Mouse (Mus musculus): ENCODE data around the gene Gpr3. TPM values are rescaled to one million over a fixed set of nuclear protein-coding genes. Genes with fewer than 3 reads are reported as not detected.
A peak's percentile ranks its signal among the peaks of the same experiment; 100 is the strongest.

The Gpr3 gene
- polyA plus RNA-seq, 1 experiment from 2014 or later: 2.5 TPM

DNA sequence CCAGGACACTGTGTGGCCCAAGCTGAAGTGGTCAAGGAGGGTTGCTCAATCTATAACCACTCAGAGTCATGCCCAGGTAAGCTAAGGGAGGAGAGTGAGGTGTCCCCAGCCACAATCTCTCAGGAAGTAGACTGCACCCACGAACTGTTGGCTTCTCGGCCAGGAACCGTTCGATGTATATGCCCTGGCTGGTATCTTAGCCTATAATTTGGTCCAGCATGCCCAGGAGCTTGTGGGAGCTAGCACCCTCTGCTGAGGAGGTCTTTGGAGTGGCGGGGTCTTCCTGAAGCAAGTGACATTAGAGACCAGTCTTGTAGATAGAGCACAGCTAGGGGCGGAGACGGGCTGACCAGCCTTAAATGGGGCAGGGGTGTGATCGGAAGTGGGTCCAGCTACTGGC lies 9.4 kb upstream of the Gpr3 start:
- H3K4me3 ChIP-seq (ENCODE audit: low read depth, low read length): no peak overlapping the region
- H3K27me3 ChIP-seq (ENCODE audit: control insufficient read depth, insufficient read depth, low read length): 0 out of 2 replicates have a peak, but pooled peaks cover 9% of the 10 kb centered on the region
- no peak overlapping the region for H3K9ac ChIP-seq (replicated peaks; ENCODE audit: low read depth, low read length)
- no peaks in the 10 kb centered on the region for H3K4me1 ChIP-seq (ENCODE audit: control insufficient read depth, insufficient read depth, low read length)
- no peak overlapping the region for H3K27ac ChIP-seq (ENCODE audit: low read depth, low read length)
- H3K4me2 ChIP-seq (ENCODE audit: low read depth, low read length): no peak overlapping the region
- 82% methylated on average over 8 of the region's 8 CpGs for WGBS
- H3K36me3 ChIP-seq (ENCODE audit: control insufficient read depth, insufficient read depth, low read length): no peaks in the 10 kb centered on the region
- no peak for ATAC-seq (ENCODE audit: low read depth)
- H3K9me3 ChIP-seq (ENCODE audit: control insufficient read depth, low read length): no peaks in the 10 kb centered on the region

DNA sequence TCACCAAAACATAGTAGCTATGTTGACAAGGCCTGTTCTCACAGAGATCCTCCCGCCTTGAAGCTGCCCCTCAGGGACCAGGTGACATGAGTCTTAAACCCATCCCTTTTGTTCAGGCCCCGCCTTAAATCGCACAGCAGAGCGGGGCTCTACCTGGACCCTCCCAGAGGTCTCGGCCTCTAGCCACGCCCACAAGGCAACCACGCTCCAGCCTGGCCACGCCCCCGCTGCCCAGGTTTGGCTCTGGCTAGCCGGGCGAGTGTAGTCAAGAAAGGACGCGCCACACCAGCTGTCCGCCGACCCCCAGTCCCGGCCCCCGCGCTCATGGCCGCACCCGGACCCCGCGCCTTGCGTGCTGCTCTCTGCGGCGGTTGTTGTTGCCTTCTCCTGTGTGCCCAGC lies 8.3 kb upstream of the Gpr3 start:
- H3K27ac ChIP-seq (ENCODE audit: low read depth, low read length): no peak overlapping the region
- no peaks in the 10 kb centered on the region for H3K36me3 ChIP-seq (ENCODE audit: control insufficient read depth, insufficient read depth, low read length)
- peak overlapping the region; percentile 24 for H3K4me3 ChIP-seq (ENCODE audit: low read depth, low read length)
- peak overlapping the region; percentile 44 for H3K4me2 ChIP-seq (ENCODE audit: low read depth, low read length)
- peak overlapping the region; percentile 34 for H3K9ac ChIP-seq (replicated peaks; ENCODE audit: low read depth, low read length)
- 2% methylated on average over 25 of the region's 25 CpGs for WGBS
- H3K4me1 ChIP-seq (ENCODE audit: control insufficient read depth, insufficient read depth, low read length): no peaks in the 10 kb centered on the region
- H3K27me3 ChIP-seq (ENCODE audit: control insufficient read depth, insufficient read depth, low read length): 0 out of 2 replicates have a peak, but pooled peaks cover 9% of the 10 kb centered on the region
- no peaks in the 10 kb centered on the region for H3K9me3 ChIP-seq (ENCODE audit: control insufficient read depth, low read length)
- ATAC-seq (ENCODE audit: low read depth): no peak

DNA sequence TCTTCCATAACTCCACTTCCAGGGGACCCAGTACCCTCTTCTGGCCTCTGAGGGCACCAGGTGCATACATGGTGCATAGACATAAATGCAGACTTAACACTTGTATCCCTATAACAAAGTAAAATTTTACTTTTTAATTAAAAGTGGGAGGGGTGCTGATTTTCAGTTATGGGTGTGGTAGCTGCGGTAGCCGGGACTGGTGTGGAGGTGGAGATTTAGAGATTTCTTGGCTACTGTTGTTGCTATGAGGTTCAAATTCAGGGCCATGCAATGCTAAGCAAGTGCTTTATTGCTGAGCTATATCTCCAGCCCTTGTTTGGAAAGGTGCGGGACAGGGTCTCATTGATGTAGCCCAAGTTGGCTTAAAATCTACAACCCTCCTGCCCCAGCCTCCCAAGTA lies 6.4 kb upstream of the Gpr3 start:
- peaks cover 9% of the 10 kb centered on the region; the same call in 1 of the 2 replicates for H3K27me3 ChIP-seq (ENCODE audit: control insufficient read depth, insufficient read depth, low read length)
- no peak overlapping the region for H3K4me3 ChIP-seq (ENCODE audit: low read depth, low read length)
- H3K4me1 ChIP-seq (ENCODE audit: control insufficient read depth, insufficient read depth, low read length): no peaks in the 10 kb centered on the region
- ATAC-seq (ENCODE audit: low read depth): no peak
- no peak overlapping the region for H3K9ac ChIP-seq (replicated peaks; ENCODE audit: low read depth, low read length)
- H3K36me3 ChIP-seq (ENCODE audit: control insufficient read depth, insufficient read depth, low read length): no peaks in the 10 kb centered on the region
- 94% methylated on average over 3 of the region's 3 CpGs for WGBS
- H3K27ac ChIP-seq (ENCODE audit: low read depth, low read length): no peak overlapping the region
- H3K9me3 ChIP-seq (ENCODE audit: control insufficient read depth, low read length): no peaks in the 10 kb centered on the region
- H3K4me2 ChIP-seq (ENCODE audit: low read depth, low read length): no peak overlapping the region

DNA sequence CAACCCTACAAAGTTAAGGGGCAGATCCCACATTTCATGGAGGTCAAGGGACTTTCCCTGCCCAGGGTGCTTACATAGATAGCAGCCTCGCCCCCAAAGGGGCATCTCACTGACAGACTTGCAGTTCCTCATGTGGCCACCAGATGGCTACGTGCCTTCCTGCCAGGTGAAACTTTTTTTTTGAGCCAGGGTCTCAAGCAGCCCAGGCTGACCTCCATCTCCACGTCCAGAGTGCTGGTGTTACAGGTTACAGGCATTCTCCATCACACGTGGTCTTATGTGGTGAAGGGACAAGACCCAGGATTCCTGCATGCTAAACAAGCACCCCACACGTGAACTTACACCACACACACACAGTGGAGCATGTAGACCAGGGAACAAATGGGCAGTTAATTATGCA lies 5.3 kb upstream of the Gpr3 start:
- Histone ChIP-seq H3K27ac (ENCODE audit: low read depth, low read length) (no peak overlapping the region), H3K9ac (replicated peaks; ENCODE audit: low read depth, low read length) (no peak overlapping the region), H3K36me3 (ENCODE audit: control insufficient read depth, insufficient read depth, low read length) (no peaks in the 10 kb centered on the region), H3K4me2 (ENCODE audit: low read depth, low read length) (no peak overlapping the region), H3K9me3 (ENCODE audit: control insufficient read depth, low read length) (no peaks in the 10 kb centered on the region), H3K27me3 (ENCODE audit: control insufficient read depth, insufficient read depth, low read length) (peaks cover 13% of the 10 kb centered on the region), H3K4me1 (ENCODE audit: control insufficient read depth, insufficient read depth, low read length) (peaks cover 8% of the 10 kb centered on the region), H3K4me3 (ENCODE audit: low read depth, low read length) (no peak overlapping the region)
- no peak for ATAC-seq (ENCODE audit: low read depth)
- WGBS: 2% methylated on average over 5 of the region's 5 CpGs

DNA sequence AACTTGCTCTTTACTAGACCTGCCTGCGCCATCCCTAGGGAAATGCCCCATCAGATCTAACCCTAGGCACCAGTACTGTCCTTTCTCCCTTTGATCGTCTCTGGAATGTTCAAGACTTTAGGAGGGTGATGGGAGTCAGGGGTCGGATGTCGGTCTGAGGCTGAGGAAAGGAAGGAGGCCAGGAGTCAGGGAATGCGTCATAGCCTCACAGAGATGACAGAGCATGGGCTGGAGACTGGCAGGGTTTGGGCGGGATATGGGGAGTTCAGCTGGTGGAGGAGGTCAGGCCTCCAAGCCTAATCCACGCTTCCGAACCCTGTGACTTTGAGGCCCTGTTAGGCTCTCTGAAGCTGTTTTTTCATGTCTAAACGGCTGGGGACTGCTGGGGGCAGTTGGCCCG lies 1.3 kb upstream of the Gpr3 start:
- H3K9ac ChIP-seq (replicated peaks; ENCODE audit: low read depth, low read length): no peak overlapping the region
- H3K4me3 ChIP-seq (ENCODE audit: low read depth, low read length): peak overlapping the region; percentile 59; the same call in 1 of the 2 replicates
- H3K36me3 ChIP-seq (ENCODE audit: control insufficient read depth, insufficient read depth, low read length): no peaks in the 10 kb centered on the region
- peaks cover 7% of the 10 kb centered on the region for H3K27me3 ChIP-seq (ENCODE audit: control insufficient read depth, insufficient read depth, low read length)
- peak overlapping the region; percentile 94 for H3K4me2 ChIP-seq (ENCODE audit: low read depth, low read length)
- peak; percentile 22; the same call in 1 of the 2 replicates for ATAC-seq (ENCODE audit: low read depth)
- H3K9me3 ChIP-seq (ENCODE audit: control insufficient read depth, low read length): no peaks in the 10 kb centered on the region
- no peak overlapping the region for H3K27ac ChIP-seq (ENCODE audit: low read depth, low read length)
- H3K4me1 ChIP-seq (ENCODE audit: control insufficient read depth, insufficient read depth, low read length): peaks cover 13% of the 10 kb centered on the region
- WGBS: 9% methylated on average over 10 of the region's 10 CpGs

DNA sequence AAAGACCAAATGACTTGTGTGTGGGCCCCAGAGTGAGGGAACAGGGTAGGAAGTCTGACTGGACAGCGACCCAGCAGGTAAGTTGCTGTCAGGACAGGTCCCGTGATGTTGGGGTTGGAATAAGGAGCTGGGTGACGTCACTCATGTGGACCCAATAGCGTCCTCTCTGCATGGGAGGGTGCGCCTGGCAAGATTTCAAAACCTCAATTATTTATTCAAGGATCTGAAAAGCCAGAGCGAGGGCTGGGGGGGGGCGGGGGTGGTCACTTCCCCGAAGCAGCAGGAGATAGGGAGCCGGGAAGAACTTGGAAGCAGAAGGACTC lies 893 bp upstream of the Gpr3 start:
- H3K27ac ChIP-seq (ENCODE audit: low read depth, low read length): no peak overlapping the region
- H3K4me3 ChIP-seq (ENCODE audit: low read depth, low read length): peak overlapping the region; percentile 59
- 0 out of 2 replicates have a peak, but pooled peaks have one; percentile 15 for ATAC-seq (ENCODE audit: low read depth)
- H3K4me2 ChIP-seq (ENCODE audit: low read depth, low read length): peak overlapping the region; percentile 94
- no peaks in the 10 kb centered on the region for H3K9me3 ChIP-seq (ENCODE audit: control insufficient read depth, low read length)
- peak overlapping the region; percentile 61; the same call in 1 of the 2 replicates for H3K9ac ChIP-seq (replicated peaks; ENCODE audit: low read depth, low read length)
- peaks cover 13% of the 10 kb centered on the region for H3K4me1 ChIP-seq (ENCODE audit: control insufficient read depth, insufficient read depth, low read length)
- H3K36me3 ChIP-seq (ENCODE audit: control insufficient read depth, insufficient read depth, low read length): no peaks in the 10 kb centered on the region
- WGBS: under 1% methylated on average over 9 of the region's 9 CpGs
- peaks cover 7% of the 10 kb centered on the region for H3K27me3 ChIP-seq (ENCODE audit: control insufficient read depth, insufficient read depth, low read length)

DNA sequence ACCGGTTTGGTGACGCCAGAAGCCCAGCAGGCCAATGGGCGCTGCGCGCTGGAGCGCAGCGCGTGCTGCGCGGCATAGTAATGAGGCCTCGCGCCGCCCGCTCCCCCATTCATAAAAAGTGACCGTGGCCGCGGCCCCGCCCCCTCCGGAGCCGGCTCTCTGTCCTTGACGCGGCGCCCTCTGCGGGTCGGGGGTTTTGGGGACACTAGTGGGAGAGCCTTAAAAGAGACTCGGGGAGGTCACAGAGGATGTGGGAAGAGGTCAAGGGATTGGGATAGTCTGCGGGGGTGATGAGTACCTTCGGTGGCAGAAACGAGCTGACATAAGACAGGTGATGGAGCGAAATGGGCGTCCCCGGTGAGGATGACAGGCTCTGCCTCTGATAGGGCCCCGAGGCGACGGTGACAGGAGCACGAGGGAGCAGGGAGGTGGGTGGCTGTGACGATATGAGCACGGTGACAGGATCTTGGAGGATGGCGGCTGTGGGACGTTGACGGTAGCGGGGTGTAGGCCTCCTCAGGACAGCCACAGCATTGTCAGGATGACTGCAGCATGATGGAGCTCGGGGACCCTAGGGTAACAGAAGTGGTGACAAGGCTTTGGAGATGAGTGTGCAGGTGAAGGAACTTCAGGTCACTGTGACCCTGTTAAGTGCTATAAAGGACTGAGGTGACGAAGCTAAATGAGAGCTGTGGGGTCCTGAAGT lies 379 bp upstream of the Gpr3 start:
- Histone ChIP-seq H3K9me3 (ENCODE audit: control insufficient read depth, low read length) (no peaks in the 10 kb centered on the region), H3K9ac (replicated peaks; ENCODE audit: low read depth, low read length) (peak overlapping the region; percentile 61), H3K4me3 (ENCODE audit: low read depth, low read length) (peak overlapping the region; percentile 59), H3K4me2 (ENCODE audit: low read depth, low read length) (peak overlapping the region; percentile 94), H3K27ac (ENCODE audit: low read depth, low read length) (no peak overlapping the region), H3K36me3 (ENCODE audit: control insufficient read depth, insufficient read depth, low read length) (no peaks in the 10 kb centered on the region), H3K4me1 (ENCODE audit: control insufficient read depth, insufficient read depth, low read length) (peaks cover 13% of the 10 kb centered on the region), H3K27me3 (ENCODE audit: control insufficient read depth, insufficient read depth, low read length) (peaks cover 7% of the 10 kb centered on the region)
- WGBS: 1% methylated on average over 43 of the region's 44 CpGs
- ATAC-seq (ENCODE audit: low read depth): peak; percentile 82

DNA sequence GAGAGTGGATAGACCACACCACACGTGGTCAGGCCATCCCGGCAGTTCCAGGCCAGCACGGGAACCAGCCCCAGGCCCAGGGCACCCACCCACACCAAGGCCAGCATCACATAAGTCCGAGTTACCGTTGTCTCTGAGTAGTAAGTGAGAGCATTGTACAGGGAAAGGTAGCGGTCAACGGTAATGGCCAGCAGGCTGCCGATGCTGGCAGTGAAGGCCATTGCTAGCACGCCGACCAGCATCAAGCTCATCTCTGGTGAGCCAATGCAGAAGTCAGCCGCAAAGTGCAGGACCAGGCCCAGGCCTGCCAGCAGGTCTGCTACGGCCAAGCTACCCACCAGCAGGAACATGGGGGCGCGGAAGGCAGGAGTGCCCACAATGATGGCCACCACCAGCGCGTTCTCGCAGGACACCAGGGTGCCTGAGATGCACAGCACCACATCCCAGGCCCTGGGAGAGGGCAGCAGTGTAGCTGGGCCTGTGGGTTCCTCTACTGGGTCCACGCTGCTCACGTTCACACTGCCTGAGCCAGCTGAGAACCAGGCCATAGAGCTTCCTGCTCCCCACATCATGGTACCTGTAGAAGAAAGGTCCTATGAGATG lies 1.4 kb downstream of the Gpr3 start:
- 91% methylated on average over 19 of the region's 19 CpGs for WGBS
- Histone ChIP-seq H3K4me3 (ENCODE audit: low read depth, low read length) (no peak overlapping the region), H3K27ac (ENCODE audit: low read depth, low read length) (no peak overlapping the region), H3K9ac (replicated peaks; ENCODE audit: low read depth, low read length) (no peak overlapping the region), H3K4me2 (ENCODE audit: low read depth, low read length) (no peak overlapping the region), H3K36me3 (ENCODE audit: control insufficient read depth, insufficient read depth, low read length) (no peaks in the 10 kb centered on the region), H3K9me3 (ENCODE audit: control insufficient read depth, low read length) (no peaks in the 10 kb centered on the region), H3K4me1 (ENCODE audit: control insufficient read depth, insufficient read depth, low read length) (peaks cover 13% of the 10 kb centered on the region), H3K27me3 (ENCODE audit: control insufficient read depth, insufficient read depth, low read length) (peaks cover 7% of the 10 kb centered on the region)
- no peak for ATAC-seq (ENCODE audit: low read depth)

DNA sequence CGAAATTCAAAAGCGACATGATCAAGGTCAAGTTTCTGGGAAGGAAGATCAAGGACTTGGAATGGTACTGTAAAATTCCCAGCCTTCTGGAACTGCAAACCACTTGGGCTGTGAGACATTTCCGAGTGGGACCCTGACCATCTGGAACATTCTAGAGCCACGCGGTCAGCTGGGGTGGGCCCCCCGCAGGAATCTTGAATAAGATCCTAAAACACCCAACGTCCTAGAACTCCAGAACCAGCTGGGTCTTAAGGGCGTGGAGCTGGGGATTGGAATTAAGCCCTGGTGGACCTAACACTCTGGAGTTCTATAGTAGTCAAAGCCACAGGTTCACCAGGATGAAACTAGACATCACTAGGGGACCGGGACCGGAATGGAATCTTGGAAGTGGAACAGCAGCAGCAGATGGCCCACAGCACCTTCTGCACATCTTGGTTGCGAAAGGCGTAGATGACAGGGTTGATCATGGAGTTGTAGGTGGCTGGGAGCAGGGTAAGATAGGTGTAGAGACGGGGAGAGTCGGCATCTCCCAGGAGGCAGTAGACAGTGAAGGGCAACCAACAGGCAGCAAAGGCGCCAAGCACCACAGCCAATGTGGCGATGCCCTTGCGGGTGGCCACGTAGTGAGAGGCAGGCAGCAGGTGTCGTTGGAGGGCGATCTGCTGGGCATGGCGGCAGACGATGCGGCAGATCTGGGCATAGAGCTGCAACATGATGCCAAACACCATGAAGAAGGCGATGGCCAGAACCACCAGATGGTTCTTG lies 2.1 kb downstream of the Gpr3 start:
- peaks cover 13% of the 10 kb centered on the region for H3K4me1 ChIP-seq (ENCODE audit: control insufficient read depth, insufficient read depth, low read length)
- no peaks in the 10 kb centered on the region for H3K36me3 ChIP-seq (ENCODE audit: control insufficient read depth, insufficient read depth, low read length)
- H3K9ac ChIP-seq (replicated peaks; ENCODE audit: low read depth, low read length): no peak overlapping the region
- no peak overlapping the region for H3K4me3 ChIP-seq (ENCODE audit: low read depth, low read length)
- H3K9me3 ChIP-seq (ENCODE audit: control insufficient read depth, low read length): no peaks in the 10 kb centered on the region
- whole genome bisulfite sequencing: 94% methylated on average over 24 of the region's 24 CpGs
- H3K27me3 ChIP-seq (ENCODE audit: control insufficient read depth, insufficient read depth, low read length): peaks cover 7% of the 10 kb centered on the region
- H3K4me2 ChIP-seq (ENCODE audit: low read depth, low read length): no peak overlapping the region
- no peak for ATAC-seq (ENCODE audit: low read depth)
- H3K27ac ChIP-seq (ENCODE audit: low read depth, low read length): no peak overlapping the region
